Mouse (Mus musculus): ENCODE results near the gene Mrpl48. TPM values are rescaled to one million over a fixed set of nuclear protein-coding genes. Genes with fewer than 3 reads are reported as not detected.

Mrpl48 gene
- polyA plus RNA-seq, 1 experiment from 2014 or later, result 94.0 TPM

DNA sequence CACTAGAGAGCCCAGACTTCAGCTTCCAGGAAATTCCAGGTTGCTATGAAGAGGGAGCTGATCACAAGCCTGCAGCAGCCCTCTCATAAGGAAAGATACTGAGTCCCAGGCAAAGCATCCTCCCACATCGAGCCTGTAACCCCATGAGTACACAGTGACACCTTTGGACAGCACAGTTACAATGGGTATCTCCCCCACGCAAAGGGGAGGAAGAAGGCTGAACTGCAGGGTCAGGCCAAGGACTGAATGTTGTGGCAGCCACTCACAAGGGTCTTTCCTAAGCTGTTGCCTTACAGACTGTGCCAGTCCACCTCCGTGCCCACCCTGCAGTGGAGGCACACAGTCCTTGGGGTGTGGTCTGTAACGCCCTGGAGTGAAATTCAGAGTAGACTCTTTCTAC lies 101.6 kb downstream of the Mrpl48 start:
- no peak overlapping the region for H3K4me3 ChIP-seq (ENCODE audit: low read depth, low read length)
- H3K9ac ChIP-seq (ENCODE audit: low read depth, low read length), result no peak overlapping the region
- no peaks in the 10 kb centered on the region for H3K36me3 ChIP-seq (ENCODE audit: control insufficient read depth, insufficient read depth, low read length)
- no peak for ATAC-seq
- no peaks in the 10 kb centered on the region for H3K27me3 ChIP-seq (ENCODE audit: control insufficient read depth, insufficient read depth, low read depth, low read length)
- 78% methylated on average over 4 of the region's 4 CpGs for whole genome bisulfite sequencing
- H3K9me3 ChIP-seq (replicated peaks; ENCODE audit: control insufficient read depth, low read length, poor library complexity, severe bottlenecking), result no peaks in the 10 kb centered on the region
- H3K4me2 ChIP-seq (ENCODE audit: low read length), result no peak overlapping the region
- H3K4me1 ChIP-seq (ENCODE audit: control insufficient read depth, insufficient read depth, low read length), result no peaks in the 10 kb centered on the region
- no peak overlapping the region for H3K27ac ChIP-seq (ENCODE audit: low read length)

DNA sequence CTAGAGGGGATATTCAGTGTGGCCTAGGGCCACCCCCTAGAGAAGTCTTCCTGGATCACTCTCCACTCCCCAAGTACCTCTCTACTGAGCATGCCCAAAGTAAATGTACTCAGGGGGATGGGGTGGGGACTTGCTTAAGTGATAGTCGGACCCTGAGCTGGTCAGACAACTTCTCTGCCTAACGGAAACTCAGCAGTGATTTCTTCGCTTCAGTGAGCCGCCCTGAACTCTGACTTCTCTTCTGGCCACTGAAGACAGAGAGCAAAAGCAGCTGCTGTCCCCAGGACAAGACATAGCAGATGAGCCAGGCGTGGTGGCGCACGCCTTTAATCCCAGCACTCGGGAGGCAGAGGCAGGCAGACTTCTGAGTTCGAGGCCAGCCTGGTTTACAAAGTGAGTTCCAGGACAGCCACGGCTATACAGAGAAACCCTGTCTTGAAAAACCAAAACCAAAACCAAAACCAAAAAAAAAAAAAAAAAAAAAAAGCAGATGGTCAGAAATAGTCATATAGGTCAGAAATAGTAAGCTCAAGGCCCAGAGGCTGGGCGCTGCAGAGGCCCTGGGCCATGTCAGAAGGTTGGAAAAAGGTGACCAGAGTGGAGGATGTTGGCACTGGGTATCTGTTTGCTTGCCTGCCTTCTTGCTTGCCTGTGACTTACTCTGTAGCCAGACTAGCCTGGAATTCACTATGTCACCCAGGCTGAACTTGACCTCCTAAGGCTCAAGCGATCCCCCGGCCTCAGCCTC lies 103.2 kb downstream of the Mrpl48 start:
- H3K9ac ChIP-seq (ENCODE audit: low read depth, low read length), result no peak overlapping the region
- H3K4me3 ChIP-seq (ENCODE audit: low read depth, low read length), result no peak overlapping the region
- H3K9me3 ChIP-seq (replicated peaks; ENCODE audit: control insufficient read depth, low read length, poor library complexity, severe bottlenecking), result no peaks in the 10 kb centered on the region
- H3K4me1 ChIP-seq (ENCODE audit: control insufficient read depth, insufficient read depth, low read length), result no peaks in the 10 kb centered on the region
- no peaks in the 10 kb centered on the region for H3K27me3 ChIP-seq (ENCODE audit: control insufficient read depth, insufficient read depth, low read depth, low read length)
- ATAC-seq, result no peak
- no peak overlapping the region for H3K27ac ChIP-seq (ENCODE audit: low read length)
- 86% methylated on average over 13 of the region's 13 CpGs for WGBS
- H3K4me2 ChIP-seq (ENCODE audit: low read length), result no peak overlapping the region
- no peaks in the 10 kb centered on the region for H3K36me3 ChIP-seq (ENCODE audit: control insufficient read depth, insufficient read depth, low read length)

DNA sequence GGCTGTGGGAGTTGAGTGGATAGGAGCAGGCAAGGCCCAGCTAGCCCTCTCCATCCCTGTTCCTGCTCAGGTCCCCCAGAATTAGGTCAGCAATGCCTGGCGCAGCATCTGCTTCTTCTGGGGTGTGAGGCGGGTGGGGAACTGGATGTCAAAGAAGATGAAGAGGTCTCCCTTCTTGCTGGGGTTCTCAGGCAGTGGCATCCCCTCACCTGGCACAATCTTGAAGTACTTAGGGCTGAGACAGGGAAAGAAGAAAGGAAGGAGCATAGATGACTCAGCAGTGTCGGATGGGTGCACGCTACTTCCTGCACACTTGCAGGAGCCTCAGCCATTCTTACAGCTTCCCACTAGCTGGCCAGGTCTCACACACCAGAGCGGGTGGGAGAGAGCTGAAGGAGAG lies 105.0 kb downstream of the Mrpl48 start:
- no peaks in the 10 kb centered on the region for H3K27me3 ChIP-seq (ENCODE audit: control insufficient read depth, insufficient read depth, low read depth, low read length)
- no peak overlapping the region for H3K4me2 ChIP-seq (ENCODE audit: low read length)
- H3K27ac ChIP-seq (ENCODE audit: low read length), result no peak overlapping the region
- no peak overlapping the region for H3K9ac ChIP-seq (ENCODE audit: low read depth, low read length)
- H3K9me3 ChIP-seq (replicated peaks; ENCODE audit: control insufficient read depth, low read length, poor library complexity, severe bottlenecking), result no peaks in the 10 kb centered on the region
- no peaks in the 10 kb centered on the region for H3K36me3 ChIP-seq (ENCODE audit: control insufficient read depth, insufficient read depth, low read length)
- H3K4me1 ChIP-seq (ENCODE audit: control insufficient read depth, insufficient read depth, low read length), result no peaks in the 10 kb centered on the region
- WGBS, result 96% methylated on average over 5 of the region's 5 CpGs
- ATAC-seq, result no peak
- no peak overlapping the region for H3K4me3 ChIP-seq (ENCODE audit: low read depth, low read length)

GRCm38 (mm10) chr7:100502374-100502922 lies 105.7 kb downstream of the Mrpl48 start:
- WGBS, result 85% methylated on average over 7 of the region's 7 CpGs

GRCm38 (mm10) chr7:100501844-100502373 lies 106.2 kb downstream of the Mrpl48 start:
- no peaks in the 10 kb centered on the region for H3K4me1 ChIP-seq (ENCODE audit: control insufficient read depth, insufficient read depth, low read length)
- H3K4me2 ChIP-seq (ENCODE audit: low read length), result no peak overlapping the region
- no peak overlapping the region for H3K9ac ChIP-seq (ENCODE audit: low read depth, low read length)
- ATAC-seq, result no peak
- H3K27me3 ChIP-seq (ENCODE audit: control insufficient read depth, insufficient read depth, low read depth, low read length), result no peaks in the 10 kb centered on the region
- WGBS, result 46% methylated on average over 2 of the region's 2 CpGs
- no peak overlapping the region for H3K27ac ChIP-seq (ENCODE audit: low read length)
- no peaks in the 10 kb centered on the region for H3K36me3 ChIP-seq (ENCODE audit: control insufficient read depth, insufficient read depth, low read length)
- no peak overlapping the region for H3K4me3 ChIP-seq (ENCODE audit: low read depth, low read length)
- H3K9me3 ChIP-seq (replicated peaks; ENCODE audit: control insufficient read depth, low read length, poor library complexity, severe bottlenecking), result no peaks in the 10 kb centered on the region

More at GRCm38 (mm10) chr7:100502374-100502922, 105.7 kb downstream of the Mrpl48 start:
- Histone ChIP-seq H3K27me3 (ENCODE audit: control insufficient read depth, insufficient read depth, low read depth, low read length) (no peaks in the 10 kb centered on the region), H3K27ac (ENCODE audit: low read length) (no peak overlapping the region), H3K4me3 (ENCODE audit: low read depth, low read length) (no peak overlapping the region), H3K36me3 (ENCODE audit: control insufficient read depth, insufficient read depth, low read length) (no peaks in the 10 kb centered on the region), H3K9ac (ENCODE audit: low read depth, low read length) (no peak overlapping the region), H3K4me2 (ENCODE audit: low read length) (no peak overlapping the region), H3K9me3 (replicated peaks; ENCODE audit: control insufficient read depth, low read length, poor library complexity, severe bottlenecking) (no peaks in the 10 kb centered on the region), H3K4me1 (ENCODE audit: control insufficient read depth, insufficient read depth, low read length) (no peaks in the 10 kb centered on the region)
- no peak for ATAC-seq

GRCm38 (mm10) chr7:100501027-100501843 lies 106.9 kb downstream of the Mrpl48 start:
- WGBS, result 68% methylated on average over 6 of the region's 6 CpGs
- ATAC-seq, result no peak

GRCm38 (mm10) chr7:100500276-100500977 lies 107.7 kb downstream of the Mrpl48 start:
- 75% methylated on average over 16 of the region's 16 CpGs for WGBS
- Histone ChIP-seq H3K4me1 (ENCODE audit: control insufficient read depth, insufficient read depth, low read length) (peaks cover 10% of the 10 kb centered on the region), H3K9ac (ENCODE audit: low read depth, low read length) (no peak overlapping the region), H3K27ac (ENCODE audit: low read length) (no peak overlapping the region), H3K27me3 (ENCODE audit: control insufficient read depth, insufficient read depth, low read depth, low read length) (no peaks in the 10 kb centered on the region), H3K4me2 (ENCODE audit: low read length) (no peak overlapping the region), H3K9me3 (replicated peaks; ENCODE audit: control insufficient read depth, low read length, poor library complexity, severe bottlenecking) (no peaks in the 10 kb centered on the region), H3K4me3 (ENCODE audit: low read depth, low read length) (no peak overlapping the region), H3K36me3 (ENCODE audit: control insufficient read depth, insufficient read depth, low read length) (no peaks in the 10 kb centered on the region)
- no peak for ATAC-seq

More at GRCm38 (mm10) chr7:100501027-100501843, 106.9 kb downstream of the Mrpl48 start:
- Histone ChIP-seq H3K9ac (ENCODE audit: low read depth, low read length) (no peak overlapping the region), H3K4me2 (ENCODE audit: low read length) (no peak overlapping the region), H3K4me1 (ENCODE audit: control insufficient read depth, insufficient read depth, low read length) (peaks cover 2% of the 10 kb centered on the region; the same call in 1 of the 2 replicates), H3K9me3 (replicated peaks; ENCODE audit: control insufficient read depth, low read length, poor library complexity, severe bottlenecking) (no peaks in the 10 kb centered on the region), H3K36me3 (ENCODE audit: control insufficient read depth, insufficient read depth, low read length) (no peaks in the 10 kb centered on the region), H3K27ac (ENCODE audit: low read length) (no peak overlapping the region), H3K4me3 (ENCODE audit: low read depth, low read length) (no peak overlapping the region), H3K27me3 (ENCODE audit: control insufficient read depth, insufficient read depth, low read depth, low read length) (no peaks in the 10 kb centered on the region)

GRCm38 (mm10) chr7:100499465-100499864 lies 108.6 kb downstream of the Mrpl48 start:
- Histone ChIP-seq H3K36me3 (ENCODE audit: control insufficient read depth, insufficient read depth, low read length) (no peaks in the 10 kb centered on the region), H3K4me1 (ENCODE audit: control insufficient read depth, insufficient read depth, low read length) (peaks cover 15% of the 10 kb centered on the region)

More at GRCm38 (mm10) chr7:100499465-100499864, 108.6 kb downstream of the Mrpl48 start:
- Histone ChIP-seq H3K4me3 (ENCODE audit: low read depth, low read length) (no peak overlapping the region), H3K9ac (ENCODE audit: low read depth, low read length) (no peak overlapping the region), H3K27ac (ENCODE audit: low read length) (no peak overlapping the region), H3K9me3 (replicated peaks; ENCODE audit: control insufficient read depth, low read length, poor library complexity, severe bottlenecking) (no peaks in the 10 kb centered on the region), H3K27me3 (ENCODE audit: control insufficient read depth, insufficient read depth, low read depth, low read length) (no peaks in the 10 kb centered on the region), H3K4me2 (ENCODE audit: low read length) (no peak overlapping the region)
- no peak for ATAC-seq
